Mouse (Mus musculus) c-Kit-positive CD71-positive TER-119-negative erythroid progenitor cells, embryonic 14.5 days (primary cell): Measurements from ENCODE around the gene Fam209.
A peak's percentile ranks its signal among the peaks of the same experiment; 100 is the strongest.

ENCODE experiments used
- DNase-seq: peaks from one replicate; pipeline ENCODE4 v3.0.0-alpha.2; 2013; ENCODE audit warnings: low read depth

The Fam209 gene

DNA sequence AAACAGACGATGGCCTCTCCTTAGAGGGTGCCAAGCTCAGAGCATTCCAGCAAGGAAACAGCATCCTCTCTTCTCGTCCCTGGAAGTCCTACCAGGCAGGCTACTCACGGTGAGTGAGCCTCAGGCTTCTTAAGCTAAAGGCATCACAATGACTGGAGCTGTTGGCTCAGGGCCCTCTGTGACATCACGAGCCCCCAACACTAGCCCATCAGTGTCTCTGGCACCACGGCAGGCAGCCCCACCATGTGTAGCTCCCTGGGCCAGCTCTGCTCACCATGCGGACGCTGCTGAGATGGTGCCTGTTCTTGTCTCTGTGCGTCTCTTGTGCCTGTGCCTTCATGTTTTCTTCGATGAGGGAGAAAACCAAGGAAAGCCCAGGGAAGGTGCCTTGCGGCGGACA, at the start of gene Fam209:
Gene Fam209 (plus strand): TSS at position 203 of the 400 bp plus-strand sequence.
- no peak for DNase-seq

DNA sequence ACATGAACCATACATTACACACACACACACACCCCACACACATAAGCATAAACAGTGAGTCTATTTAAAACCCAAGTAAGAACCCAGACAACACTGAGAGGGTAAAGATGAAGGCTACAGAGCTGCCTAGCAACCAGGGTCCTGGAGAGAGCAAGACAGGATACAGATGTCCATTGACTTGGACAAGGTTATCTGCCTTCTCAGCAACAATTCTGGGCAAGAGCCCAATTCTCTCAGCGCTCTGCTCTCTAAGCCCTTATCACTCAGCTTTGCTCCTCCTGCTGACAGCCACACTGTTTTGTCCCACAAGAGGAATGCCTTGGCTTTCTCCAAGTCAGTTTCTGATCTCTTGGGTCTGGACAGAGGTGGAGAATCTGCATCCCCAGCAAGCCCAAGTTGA, 41.7 kb upstream of the Fam209 start:
- DNase-seq: no peak

DNA sequence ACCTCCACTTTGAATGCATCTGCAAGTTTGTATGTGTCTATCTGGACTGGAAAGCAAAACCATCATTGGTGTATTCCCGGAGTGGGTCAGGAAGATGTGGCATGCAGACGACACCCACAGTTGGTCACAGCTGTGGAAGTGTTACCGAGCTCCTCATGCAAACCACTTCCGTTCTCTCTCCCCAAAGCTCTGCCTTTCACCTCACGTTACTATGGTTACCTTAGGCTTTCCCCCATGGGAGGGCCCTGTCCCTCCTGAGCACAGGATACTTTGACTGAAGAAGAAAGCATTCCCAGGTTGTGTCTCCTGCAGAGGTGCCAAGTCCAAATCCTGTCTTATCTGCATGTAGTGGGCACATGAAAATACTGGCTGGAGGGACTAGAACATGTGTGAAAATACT, 38.6 kb upstream of the Fam209 start:
- DNase-seq: no peak

DNA sequence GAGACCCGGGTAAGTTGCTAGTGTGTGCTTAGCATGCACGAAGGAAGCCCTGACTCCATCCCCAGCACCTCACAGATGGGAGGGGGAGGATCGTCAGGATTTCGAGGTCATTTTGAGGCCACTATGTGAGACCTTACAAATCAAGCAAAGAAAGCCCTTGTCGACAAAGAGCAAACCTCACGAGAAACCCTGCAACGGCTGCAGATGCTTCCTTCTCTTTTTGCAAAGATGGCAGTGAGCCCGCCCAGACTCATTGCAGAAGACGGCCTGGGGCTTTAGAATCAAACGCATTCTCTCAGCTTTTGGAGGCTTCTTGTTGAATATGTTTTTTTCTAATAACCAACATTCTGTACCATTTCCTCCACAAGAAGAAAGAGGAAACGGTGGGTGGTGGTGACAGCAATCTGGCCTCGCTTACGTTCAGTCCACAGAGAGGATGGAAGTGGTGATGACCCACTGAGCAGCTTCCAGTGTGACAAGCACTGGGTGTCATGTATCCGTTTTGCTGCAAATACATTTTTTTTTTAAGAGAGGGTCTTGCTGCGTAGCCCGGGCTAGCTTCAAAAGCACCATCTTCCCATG, 34.9 kb upstream of the Fam209 start:
- DNase-seq: no peak

DNA sequence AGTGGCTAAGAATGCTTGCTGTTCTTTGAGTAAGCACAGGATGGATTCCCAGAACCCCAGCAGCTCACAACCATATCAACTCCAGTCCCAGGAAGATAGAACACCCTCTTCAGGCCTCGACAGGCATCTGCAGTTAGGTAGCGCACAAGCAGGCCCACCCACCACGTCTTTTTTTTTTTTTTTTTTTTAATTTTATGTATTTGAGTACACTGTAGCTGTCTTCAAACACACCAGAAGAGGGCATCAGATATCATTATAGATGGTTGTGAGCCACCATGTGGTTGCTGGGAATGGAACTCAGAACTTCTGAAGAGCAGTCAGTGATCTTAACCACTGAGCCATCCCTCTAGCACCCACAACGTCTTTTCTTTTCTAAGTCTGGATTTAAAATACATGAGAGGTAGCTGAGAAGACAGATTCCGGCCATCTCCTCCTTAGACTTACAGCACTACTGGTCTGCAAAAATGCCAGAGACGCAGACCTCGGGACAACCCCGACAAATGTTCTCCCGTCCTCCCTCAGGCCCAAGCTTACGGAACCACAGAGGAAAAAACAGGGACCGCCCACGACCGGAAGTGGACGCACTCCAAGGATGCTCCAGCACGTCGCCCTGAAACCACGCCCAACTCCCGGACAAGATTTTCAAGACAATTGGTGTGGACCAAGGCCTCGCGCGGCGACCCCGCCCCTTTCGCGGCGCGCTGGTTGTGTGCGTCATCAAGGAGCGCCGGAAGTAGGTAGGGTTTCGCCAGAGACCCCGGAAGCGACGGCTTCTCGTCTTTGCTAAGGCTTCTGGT, 32.3 kb upstream of the Fam209 start, which contains the start of gene Rtf2:
Gene Rtf2 (plus strand): TSS at position 714 of the 797 bp plus-strand sequence.
- DNase-seq: peak; percentile 98

DNA sequence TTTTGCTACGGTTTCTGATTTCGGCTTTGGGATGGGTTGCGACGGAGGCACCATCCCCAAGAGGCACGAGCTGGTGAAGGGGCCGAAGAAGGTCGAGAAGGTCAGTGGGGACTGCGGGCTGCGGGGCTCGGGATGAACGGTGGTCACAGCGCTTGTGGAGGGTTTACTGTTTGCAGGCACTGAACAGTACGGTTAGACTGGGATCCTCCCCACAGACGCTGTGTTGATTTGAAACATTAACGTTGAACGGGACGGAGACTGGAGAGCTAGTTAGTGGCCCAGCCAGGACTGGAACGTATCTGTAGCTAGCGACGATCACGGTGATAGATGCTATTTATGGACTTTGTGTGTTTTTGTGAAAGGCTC, 31.7 kb upstream of the Fam209 start:
- DNase-seq: peak; percentile 9

DNA sequence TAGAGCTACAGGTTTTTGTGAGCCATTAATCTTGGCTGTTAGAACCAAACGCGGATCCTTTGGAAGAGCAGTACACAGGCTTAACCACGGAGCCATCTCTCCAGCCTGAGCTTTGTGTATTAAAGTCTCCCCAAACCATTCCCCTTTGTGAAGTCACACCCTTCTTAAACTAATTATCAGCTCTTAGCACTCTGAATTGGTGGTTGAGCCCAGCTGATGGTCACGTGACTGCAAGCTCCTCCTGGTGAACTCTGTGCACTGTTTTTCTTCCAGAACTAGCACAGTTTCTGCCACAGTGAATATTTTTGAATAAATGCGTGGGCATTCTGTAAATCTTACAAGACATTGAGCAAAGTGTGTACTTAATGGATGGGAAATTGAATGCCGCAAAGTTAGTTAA, 31.1 kb upstream of the Fam209 start:
- peak; percentile 66 for DNase-seq

DNA sequence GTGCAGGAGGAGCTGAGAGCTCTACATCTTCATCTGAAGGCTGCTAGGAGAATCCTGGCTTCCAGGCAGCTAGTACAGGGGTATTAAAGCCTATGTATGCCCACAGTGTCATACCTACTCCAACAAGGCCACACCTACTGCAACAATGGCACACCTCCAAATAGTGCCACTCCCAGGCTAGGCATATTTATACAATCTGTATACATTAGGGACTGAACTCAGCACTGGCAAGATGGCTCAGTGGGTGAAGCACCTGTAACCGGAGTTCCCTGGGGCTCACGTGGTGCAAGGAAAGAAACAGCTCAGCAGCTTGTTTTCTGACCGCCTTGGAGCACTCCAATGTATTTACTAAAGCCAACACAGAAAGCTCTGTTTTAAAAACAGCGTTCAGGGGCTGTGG, 26.7 kb upstream of the Fam209 start:
- no peak for DNase-seq

DNA sequence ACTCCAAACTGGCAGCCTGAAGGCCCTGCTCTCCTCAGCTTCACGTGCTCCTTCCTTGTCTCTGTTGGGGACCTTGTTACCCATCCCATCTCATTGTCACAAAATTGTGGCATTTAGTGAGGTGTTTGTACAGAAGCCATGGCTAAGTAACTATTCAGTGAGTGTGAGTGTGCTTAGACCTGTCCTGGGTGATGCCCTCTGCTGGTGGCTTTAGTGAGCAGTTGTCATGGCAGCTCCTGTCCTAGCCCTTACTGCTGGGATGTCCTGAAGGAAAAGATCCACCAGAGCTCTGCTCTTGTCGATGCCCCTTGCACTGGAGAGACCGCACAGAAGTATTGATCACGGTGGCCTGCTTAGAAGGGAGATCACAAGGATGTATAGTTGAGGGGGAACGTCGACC, 25.0 kb upstream of the Fam209 start:
- DNase-seq: no peak

DNA sequence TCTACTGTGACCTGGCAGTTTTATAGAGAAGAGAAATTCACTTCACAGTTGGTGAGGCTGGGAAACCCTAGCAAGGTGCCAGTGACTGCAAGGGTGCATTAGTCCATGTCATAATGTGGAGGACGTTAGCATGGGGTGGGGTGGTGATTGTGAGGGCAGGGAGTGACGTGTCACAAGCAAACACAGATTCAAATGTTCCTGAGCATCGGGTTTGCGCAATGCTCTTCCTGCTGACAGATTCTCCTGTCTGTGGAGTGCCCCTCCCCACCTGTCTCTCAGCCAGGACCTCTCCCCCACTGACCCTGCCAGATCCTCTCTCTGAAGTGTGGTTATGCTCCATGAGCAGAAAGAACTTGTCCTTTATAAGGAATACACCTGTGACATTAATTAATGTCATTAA, 24.0 kb upstream of the Fam209 start:
- no peak for DNase-seq

DNA sequence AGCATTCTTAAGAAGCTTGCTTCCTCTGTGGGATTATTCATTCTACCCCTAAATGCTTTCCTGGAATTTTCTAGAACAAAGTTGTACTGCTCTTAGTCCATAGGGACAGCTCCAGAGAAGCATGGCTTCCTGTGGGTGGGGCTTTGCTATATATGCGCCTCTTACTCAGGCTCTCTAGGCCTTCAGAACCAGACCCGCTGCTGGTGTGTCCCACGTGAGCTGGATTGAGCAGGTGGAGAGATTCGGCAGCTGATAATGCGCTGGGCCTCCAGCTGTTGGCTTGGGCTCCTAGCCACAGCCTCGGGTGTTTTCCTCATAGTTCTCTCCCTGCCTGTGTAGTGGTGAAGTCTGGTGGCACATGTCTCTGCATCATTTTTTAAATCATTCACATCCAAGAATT, 21.7 kb upstream of the Fam209 start:
- no peak for DNase-seq

DNA sequence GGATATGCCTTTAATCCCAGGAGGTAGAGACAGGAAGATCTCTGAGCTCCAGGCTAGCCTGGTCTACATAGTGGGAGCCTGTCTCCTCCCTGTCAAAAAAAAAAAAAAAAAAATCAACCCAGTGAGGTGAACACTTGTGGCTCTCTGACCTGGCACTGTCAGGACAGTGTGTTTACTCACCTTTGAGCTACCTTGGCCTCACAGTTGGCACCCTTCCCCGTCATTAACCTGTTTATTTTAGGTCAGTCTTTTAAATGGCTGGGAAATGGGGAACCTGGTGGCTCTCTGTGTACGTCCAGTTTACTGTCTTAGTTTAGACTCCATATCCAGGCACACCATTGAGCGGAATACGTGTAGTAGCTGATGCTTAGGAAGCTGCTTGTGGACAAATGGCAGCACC, 20.3 kb upstream of the Fam209 start:
- DNase-seq: no peak

DNA sequence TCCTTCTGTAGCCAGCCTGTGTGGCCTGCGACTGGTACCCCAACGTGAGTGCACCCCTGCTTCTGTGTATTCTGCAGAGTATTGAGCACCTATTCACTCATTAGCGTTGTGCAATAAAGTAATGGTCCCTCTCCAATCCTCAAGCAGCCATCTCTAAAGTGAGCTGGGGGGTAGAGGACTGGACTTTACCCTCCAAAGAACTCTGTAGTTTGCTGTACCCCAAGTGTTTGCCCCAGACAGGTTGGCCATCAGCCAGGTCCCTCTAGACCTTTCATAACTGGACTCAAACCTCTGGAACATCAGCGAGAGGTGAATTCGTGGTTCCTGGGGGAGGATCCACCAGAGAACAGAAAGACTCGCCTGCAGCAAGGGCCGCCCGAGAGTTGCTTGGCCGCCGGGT, 19.9 kb upstream of the Fam209 start:
- DNase-seq: no peak

DNA sequence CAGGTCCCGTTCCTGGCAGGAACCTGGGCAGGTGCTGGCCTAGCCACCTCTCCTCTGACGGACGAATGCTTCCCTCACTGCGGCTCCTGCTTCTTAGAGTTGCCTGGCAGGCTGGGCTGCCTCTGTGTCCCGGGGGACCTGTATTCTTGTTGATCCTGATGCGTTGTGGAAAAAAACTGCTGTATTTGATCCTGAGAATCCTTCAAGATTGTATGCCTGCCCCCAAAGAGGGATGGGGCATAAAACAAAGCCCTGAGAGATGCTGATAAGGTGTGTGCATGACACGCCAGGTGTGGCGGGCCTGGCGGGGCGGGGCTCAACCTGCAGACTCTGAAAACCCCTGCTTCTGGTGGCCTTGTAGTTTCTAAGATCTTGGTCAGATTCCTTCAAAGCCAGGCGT, 13.8 kb upstream of the Fam209 start, which contains the start of gene Gcnt7:
Gene Gcnt7 (minus strand): TSS at position 101 of the 400 bp plus-strand sequence.
- DNase-seq: no peak

DNA sequence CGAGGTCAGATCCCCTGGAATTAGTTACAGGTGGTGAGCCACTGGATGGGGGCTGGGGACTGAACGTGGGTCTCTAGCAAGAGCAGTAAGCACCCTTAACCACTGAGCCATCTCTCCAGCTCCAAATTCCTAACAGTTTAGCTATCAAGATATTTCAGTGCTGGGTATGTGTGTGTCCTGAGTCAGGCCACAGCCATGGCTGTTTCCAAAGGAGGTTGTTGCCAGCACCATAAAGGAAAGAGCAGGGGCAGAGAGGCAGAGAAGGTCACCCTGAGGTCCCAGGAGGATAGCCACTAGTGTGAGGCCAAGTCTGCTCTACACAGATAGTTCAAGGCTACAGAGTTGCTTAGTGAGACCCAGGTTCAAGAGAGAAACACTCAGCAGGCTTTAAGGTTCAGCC, 11.7 kb upstream of the Fam209 start:
- DNase-seq: no peak

DNA sequence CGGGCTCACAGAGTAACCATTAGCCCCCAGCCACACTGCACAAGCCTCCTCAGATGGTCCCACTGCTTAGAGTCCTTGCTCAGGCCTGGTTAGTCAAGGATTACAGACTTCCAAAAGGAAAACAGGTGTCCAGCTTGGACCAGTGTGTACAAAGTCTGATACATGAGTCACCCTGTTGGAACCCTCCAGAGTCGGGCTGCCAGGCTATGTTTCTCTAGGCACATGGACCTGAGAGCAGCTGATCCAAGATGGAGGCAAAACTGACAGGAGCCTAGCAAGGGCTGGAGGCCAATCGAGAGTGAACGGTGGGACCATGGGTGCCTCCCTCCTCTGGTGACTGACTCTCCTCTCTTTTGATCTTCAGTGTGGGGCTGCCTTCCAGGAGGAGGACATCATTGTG, 9.5 kb upstream of the Fam209 start:
- no peak for DNase-seq

DNA sequence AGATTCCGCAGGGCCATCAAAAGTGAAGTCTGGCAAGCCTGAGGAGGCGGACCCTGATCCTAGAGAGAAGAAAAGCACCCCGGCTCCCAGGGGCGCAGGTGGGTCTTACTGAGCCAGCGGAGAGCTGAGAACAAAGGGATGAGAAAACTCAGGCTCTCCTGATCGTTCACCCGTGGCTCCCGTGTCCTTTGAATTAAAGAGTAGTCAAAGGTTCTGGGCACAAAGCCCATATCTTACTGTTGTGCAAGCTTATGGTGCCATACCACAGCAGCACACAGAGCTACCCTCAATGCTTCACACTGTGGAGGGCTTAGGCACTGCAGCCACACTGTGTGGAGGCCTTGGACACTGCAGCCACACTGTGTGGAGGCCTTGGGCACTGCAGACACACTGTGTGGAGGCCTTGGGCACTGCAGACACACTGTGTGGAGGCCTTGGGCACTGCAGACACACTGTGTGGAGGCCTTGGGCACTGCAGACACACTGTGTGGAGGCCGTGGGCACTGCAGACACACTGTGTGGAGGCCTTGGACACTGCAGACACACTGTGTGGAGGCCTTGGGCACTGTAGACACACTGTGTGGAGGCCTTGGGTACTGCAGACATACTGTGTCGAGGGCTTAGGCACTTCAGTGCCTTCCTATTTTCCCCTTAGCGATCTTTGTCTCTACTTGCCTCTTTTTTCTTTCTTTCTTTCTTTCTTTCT, 5.7 kb upstream of the Fam209 start:
- DNase-seq: no peak

DNA sequence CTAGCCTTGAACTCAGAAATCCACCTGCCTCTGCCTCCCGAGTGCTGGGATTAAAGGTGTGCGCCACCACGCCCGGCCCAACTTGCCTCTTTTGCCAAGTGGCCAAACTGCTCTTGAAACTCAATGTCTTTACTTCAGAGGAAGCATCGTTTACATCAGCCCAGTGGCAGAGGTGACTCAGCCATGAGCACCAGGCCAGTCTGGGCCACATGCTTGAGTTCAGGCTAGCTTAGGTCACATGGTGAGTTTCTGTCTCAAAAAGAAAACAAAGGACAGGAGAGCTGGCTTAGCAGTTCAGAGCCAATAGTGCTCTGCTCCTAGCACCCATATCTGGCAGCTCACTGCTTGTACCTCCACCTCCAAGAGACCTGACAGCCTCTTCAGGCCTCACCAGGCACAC, 5.1 kb upstream of the Fam209 start:
- no peak for DNase-seq

DNA sequence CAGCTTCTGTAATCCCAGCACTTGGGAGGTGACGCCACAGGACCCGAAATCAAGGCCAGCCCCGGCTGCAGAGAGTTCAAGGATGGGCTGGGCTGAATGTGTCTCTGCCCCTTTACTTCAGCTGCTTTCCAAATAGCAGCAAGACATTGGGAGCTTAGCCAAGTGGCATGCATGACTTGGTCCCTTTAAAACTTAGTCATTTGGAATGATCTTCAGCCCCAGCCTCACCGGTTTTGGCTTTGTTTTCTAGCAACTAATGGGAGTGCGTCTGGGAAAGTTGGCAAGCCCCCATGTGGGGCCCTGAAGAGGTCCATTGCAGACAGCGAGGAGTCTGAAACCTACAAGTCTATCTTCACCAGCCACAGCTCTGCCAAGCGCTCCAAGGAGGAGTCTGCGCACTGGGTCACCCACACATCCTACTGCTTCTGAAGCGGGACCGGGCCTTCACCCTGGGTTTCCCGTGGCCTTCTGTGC, 3.9 kb upstream of the Fam209 start:
- no peak for DNase-seq

DNA sequence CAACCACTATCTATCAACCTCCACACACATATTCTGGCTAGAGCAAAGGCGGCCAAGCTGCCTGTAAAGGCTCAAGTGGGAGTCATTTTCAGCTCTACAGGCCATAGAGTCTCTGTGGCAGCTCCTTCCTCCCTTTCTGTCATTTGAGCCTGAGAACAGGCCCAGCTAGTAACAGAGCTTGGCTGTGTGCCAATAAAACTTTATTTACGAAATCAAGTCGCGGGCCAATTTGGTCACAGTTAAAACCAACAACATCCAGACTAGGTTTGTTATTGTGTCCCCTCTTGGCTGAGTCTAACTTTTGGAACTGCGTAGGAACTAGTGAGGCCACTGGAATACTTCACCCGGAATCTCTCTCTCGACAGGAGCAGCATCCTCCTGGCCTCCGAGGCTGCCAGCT, 1.3 kb downstream of the Fam209 start:
- DNase-seq: no peak

DNA sequence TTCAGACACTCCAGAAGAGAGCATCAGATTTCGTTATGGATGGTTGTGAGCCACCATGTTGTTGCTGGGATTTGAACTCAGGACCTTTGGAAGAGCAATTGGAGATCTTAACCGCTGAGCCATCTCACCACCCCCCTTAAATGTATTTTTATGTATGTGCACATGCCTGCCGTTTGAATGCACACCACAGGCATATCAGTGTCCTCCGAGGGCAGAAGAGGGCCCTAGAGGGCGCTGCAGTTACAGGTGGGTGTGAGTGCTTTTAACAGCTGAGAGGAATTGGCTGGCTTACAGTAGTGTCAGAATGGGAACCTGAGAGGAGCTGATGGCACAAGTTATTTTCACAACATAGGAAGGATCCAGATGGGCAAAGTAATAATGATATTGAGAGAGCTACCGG, 2.6 kb downstream of the Fam209 start:
- peak; percentile 24 for DNase-seq

DNA sequence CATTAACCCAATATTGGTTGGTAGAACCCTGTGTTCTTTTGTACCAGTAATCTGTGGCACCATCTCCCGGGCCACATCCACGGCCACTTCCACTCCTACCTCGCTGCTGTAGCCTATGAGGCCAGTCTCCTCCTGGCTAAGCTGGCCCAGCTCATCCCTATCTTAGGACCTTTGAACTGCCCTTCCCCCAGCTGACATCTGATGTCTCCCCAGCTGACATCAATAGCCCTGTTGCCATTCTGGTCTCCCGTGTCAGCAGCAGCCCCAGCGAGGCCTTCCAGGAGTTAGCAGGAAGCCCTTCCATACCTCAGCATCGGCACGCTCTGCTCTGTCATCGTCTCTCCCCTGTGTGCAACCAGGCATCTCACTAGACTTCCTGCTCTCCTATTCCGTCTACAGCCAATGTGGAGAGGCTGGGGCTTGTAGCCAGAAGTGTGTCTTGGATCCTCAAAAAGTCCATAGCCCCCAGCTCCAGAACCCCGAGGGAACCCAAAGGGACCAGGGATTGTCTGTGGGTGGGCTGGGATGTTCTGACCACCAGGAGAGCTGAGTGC, 4.5 kb downstream of the Fam209 start:
- DNase-seq: no peak

DNA sequence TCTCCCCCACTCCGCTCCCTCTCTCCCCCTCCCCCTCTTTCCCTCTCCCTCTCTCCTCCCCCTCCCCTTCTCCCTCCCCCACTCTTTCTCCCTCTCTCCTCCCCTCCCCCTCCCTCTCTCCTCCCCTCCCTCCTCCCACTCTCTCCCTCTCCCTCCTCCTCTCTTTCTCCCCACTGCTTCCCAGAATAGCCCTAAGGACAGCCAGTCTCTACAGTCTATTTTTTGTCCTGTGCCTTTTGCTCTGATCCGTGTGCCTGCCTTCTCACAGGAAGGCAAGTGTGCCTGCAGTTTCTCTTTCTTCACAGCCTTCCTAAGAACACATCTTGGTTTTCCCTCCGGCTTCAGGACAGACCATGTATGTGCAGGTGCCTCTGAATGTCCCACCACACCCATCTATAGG, 5.0 kb downstream of the Fam209 start:
- no peak for DNase-seq
